Mouse (Mus musculus): ENCODE measurements around the gene Tgfbrap1.
"Not testable (repeated sequence)": the region's sequence is repeated elsewhere in the genome, so short reads cannot be mapped to it uniquely, and the experiment has no call there.

Tgfbrap1 gene

DNA sequence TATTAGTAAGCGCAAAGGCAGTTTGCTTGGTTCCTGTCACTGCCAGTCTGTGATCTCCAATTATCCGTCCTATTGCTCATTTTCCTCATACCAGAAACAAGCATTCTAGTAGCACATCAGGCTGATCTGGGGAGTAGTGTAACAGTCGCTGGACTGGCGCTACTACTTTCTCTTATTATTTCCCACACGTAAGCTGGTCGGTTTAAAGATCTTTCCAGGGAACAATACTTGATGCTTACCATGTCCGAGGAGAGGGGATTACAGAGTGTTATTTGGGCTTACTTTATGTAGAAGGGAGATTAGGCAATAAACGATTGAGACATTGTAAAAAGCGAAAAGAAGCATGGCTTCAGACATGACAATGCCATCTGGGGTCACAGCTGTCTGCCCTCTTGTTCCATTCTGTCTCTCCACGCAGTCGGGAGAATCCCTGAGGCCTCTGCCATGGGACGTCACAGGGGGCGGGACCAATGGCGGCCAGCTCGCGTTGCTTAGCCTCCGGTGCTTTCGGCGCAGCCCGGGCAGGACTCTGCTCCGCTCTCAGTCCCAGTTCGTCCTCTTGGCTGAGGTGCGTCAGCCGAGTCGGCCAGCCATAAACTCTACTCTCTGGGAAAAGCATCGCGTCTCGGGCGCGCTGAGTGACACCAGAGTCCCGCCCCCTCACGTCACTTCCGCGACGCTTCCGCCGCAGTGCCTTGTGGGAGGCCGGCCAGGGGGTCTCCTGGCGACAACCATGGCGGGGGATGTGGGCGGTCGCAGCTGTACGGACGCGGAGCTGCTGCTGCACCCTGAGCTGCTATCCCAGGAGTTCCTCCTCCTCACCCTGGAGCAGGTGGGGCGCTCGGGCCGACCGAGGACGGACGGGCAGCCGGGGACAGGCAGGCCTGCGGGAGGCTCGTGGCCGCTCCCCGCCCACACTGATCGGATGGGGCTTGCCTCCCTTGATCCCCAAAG is at the start of gene Tgfbrap1, which contains the start of gene AI597479:
TSS of gene Tgfbrap1 (minus strand) at position 607 of the 954 bp plus-strand sequence.
TSS of gene AI597479 (plus strand) at position 680 of the 954 bp plus-strand sequence.
- DNase-seq = peak; percentile 96 to 97

DNA sequence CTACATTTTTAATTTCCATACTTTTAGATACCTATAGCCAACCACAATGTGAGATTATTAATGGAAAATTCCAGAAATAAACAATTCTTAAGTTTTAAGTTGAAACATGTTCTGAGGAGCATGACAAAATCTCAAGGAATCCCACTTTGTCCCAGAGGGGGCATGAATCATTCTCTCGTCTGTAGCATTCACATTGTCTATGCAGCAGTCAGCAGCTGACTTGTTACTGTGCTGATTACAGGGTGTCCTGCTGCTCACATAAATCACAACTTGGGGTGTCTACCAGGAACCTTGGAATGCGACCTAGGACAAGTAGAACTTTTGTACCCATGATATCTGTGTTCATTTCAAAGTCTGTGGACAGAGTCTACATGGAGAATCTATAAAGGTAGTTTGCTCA is 49.0 kb upstream of the Tgfbrap1 start:
- no peak for DNase-seq

DNA sequence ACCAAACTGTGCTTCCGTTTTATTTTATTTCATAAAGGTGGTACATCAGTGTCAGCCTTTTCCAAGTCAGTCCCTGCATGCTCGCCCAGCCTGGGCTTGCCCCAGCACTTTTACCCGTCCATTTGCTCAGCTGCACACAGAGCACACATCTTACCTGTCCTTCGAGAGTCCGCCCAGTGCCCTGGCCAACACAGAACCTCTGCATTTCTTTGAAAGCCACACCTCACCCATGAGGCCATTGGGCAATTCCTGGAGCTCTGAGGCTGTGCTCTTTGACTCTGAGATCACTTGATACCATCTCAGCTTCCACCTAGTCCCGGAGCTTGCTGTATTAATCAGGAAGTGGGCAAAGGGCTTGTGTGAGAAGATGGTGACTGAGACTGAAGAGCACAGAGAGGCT is 47.0 kb upstream of the Tgfbrap1 start:
- no peak for DNase-seq

DNA sequence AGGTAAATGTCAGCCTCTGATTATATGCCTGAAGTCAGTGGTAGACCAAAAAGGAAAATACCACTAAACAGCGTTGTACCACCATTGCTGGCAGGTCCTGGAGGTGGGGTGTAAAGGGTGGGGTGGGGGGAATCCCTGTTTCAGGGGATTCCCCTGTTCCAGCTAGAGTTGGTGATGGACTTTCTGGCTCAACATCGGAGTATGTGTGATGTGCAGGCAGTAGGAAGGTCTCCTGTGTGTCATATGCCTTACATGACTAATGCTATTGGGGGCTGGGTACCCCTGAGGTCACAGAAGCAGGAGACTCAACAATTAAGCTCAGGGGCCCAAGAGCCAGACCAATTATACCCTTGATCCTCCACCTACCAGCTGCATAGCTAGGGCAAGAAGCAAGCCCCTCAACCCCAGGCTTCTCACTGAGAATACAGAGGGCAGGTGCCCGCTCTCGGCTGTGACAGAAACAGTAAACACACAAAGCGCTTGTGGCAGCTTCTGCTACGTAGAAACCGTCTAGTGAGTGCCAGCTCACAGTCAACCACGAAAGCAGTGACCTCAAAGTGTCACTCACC is 46.0 kb upstream of the Tgfbrap1 start:
- DNase-seq = no peak

DNA sequence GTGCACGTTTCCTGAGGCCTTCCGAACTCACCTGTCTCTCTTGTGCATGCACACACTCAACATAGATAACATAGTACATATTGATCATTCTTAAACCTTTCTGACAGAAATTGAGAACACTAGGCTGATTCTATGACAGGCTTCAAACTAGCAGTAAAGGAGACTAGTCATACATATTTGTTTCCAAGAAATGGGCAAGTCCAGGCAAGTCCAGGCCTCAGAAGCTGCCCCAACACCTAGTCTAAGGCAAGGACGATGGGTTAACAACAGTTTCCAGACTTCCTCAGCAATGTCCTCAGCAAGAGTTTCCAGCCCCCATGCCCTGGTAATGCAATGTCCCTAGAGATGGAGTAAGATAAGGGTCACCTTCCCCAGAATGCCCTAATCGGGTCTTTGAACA is 45.4 kb upstream of the Tgfbrap1 start:
- no peak for DNase-seq

DNA sequence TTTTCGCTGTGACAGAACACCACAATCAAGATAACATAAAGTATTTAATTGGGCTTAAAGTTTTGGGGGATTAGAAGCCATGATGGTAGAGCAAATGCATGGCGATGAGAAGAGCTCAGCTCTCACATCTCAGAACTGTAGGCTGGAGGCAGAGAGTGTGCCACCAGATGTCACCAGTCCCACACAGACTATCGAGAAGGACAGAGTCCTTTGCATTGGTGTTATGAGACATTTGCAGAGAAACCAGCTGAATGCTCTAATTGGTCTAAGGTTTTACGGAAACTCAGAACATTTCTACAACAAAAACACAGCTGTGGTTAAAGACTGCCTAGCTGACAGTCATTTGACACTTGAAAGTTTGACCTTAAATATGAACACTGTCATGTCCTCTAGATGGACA is 44.8 kb upstream of the Tgfbrap1 start:
- peak; percentile 17 to 29 for DNase-seq

DNA sequence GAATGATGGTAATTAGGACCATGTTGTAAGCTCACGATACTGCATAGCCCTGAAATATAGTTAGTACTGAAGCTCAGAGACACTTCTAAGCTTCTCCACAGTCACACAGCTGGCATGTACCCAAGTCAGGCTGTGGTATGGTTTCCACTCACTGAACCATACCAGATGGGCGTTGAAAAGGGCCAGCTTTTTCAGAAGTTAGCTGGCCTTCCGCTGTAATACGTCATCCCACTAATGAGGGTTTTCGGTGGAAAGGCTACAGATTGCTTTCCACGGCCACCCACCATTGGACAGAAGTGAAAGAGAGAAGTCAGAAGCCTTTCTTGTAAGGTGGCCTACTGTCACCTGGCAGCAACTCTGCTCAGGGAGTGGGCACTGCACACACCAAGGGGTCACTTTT is 44.4 kb upstream of the Tgfbrap1 start:
- DNase-seq = no peak

DNA sequence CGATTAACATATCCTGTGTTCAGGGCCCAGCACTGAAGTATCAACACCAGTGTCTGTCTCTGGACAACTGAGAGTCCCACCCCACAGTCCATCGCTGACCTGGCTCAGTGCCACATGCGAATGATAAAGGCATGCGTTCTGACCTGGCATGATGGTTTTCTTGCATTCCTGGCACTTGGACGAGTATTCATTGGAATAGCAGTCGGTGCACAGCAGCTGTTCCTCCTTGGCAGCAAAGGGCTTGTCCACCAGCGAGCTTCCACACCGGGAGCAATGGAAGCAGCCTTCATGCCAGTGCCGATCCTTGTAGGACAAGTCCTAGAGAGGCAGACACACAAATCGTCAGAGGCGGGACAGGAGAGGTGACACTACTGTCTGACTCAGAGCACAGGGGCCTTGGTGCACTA is 43.1 kb upstream of the Tgfbrap1 start:
- DNase-seq = peak; percentile 54 to 72

DNA sequence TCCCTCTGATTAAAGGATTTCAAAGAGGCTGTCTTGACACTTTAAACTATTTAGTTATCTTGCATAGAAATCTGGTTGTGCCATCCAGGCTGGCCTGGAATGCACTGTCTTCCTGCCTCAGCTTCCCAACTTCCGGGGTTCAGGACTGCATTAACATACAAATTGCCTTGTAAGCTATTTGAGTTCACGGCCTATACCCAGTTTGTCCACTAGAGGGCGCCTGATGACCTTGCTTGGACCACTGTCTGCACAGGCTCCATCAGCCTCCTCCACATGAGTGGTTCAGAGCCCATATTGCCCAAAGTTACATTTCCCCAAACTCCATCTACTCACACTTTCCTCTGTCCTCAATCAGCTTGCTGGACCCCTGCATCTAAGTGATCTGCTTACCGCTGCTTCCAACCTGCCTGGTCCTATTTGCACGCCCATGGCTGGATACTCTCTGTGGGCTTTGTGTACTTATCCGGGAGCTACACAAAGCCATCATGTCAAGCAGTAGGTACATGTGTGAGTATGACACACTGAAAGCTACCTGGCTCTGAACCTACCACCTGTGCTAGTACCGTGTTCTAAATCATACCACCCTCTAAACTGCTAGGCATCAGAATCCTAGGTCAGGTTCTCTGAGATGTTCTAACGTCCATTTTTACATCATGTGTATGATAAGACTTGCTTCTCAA is 41.3 kb upstream of the Tgfbrap1 start:
- peak; percentile 90 to 94 for DNase-seq

DNA sequence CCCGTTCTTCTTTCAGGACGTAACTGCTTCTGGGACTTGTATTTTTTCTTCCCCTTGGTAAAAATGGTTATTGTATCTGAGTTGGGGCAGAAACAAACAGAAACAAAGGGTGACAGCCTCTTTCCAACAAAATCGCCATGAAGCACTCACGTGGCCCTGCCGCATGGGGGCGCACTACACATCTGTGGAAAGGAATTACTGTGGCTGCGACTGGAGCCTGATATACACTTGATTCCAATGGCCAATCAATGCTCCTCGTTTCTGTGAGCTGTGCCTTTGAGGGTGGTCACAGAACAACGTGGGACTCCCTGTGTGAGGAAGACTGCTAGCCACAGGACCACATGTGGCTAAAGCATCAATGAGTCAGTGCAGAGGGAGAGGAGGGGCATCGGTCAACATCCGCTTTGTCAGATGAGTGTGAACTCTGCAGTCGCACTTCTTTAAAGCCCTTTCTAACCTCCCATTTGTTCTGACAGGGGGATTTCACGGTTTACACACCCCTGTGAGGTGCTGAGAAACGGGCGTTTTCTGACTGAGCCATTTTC is 39.9 kb upstream of the Tgfbrap1 start:
- DNase-seq = no peak

DNA sequence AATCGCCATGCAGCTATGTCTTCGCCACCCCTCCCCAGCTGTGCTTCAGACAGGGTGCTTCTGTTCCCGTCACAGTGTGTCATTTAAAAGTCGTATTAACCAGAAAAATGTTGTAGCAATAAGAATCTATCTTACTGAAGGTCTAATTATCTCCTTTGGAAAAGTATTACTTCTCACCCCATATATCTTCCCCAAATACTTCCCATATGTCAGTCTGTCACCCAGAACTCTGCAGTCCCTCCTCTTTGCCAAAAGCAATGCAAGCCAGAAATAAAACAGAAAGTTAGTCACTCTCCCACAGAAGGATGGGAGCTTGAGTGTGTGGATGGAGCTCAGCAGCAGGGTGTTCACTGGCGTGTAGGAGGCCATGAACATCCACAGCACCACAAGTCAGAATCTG is 38.9 kb upstream of the Tgfbrap1 start:
- no peak for DNase-seq

DNA sequence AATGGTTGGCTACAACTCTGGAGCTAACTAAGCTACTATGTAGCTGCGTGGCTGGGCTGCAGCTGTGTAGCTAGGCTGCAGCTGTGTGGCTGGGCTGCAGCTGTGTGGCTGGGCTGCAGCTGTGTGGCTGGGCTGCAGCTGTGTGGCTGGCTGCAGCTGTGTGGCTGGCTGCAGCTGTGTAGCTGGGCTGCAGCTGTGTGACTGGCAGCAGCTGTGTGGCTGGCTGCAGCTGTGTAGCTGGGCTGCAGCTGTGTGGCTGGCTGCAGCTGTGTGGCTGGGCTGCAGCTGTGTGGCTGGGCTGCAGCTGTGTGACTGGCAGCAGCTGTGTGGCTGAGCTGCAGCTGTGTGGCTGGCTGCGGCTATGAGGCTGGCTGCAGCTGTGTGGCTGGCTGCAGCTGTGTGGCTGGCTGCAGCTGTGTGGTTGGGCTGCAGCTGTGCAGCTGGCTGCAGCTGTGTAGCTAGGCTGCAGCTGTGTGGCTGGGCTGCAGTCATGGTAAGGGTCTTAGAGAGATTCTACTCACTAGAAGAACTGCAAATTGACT is 38.1 kb upstream of the Tgfbrap1 start:
- not testable (repeated sequence) for DNase-seq

DNA sequence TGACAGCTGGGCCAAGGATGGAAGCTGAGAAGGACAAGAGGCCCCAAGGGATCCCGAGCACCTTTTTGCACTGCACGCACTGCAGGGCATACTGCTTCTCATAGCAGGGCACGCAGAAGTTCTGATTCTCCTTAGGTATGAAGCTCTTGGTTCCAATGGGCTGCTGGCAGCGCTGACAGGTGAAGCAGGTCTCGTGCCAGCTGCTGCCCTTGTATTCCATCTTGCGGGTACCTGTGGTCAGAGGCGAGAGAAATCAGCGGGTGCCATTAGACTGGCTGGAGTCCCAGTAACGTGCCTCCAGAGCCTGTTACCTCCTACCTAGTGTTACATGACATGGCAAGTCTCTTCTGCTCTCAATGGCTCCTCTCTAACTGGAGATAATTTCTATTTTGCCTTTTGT is 33.2 kb upstream of the Tgfbrap1 start:
- peak; percentile 61 to 62 for DNase-seq

DNA sequence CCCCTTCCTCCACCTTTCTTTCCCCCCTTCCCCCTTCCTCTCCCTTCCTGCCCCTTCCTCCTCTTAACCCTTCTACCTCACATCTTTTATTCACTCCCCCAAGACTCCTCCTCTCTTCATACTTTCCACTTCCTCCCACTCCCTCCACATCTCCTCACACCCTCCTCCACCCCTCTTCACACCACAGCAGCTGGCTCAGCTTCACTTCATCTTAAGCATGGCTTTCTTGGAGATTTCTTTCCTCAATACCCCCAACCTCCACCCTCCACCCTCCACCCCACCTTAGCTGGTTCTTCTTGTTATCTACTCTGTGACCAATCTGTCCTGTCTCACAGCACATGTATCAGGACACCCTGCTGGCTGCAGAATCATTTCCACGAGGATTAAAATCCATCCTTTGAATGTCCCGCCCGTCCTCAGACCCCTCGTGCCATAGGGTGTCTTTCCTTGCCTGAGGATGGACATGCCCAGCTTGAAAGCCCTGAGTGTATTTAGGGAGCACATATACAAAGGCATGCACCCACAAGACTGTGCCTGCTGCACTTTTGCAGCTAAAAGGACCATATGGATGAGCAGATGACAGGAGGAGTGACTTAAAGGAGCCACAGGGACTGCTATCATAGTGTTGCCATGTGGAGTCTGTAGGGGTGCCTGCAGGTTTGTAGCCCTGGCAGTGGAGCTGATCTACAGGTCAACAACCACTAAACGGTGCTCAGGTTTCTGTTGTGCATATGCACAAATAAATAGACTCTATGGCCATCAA is 32.0 kb upstream of the Tgfbrap1 start:
- DNase-seq = peak in 1 of 2 experiments; percentile 14

DNA sequence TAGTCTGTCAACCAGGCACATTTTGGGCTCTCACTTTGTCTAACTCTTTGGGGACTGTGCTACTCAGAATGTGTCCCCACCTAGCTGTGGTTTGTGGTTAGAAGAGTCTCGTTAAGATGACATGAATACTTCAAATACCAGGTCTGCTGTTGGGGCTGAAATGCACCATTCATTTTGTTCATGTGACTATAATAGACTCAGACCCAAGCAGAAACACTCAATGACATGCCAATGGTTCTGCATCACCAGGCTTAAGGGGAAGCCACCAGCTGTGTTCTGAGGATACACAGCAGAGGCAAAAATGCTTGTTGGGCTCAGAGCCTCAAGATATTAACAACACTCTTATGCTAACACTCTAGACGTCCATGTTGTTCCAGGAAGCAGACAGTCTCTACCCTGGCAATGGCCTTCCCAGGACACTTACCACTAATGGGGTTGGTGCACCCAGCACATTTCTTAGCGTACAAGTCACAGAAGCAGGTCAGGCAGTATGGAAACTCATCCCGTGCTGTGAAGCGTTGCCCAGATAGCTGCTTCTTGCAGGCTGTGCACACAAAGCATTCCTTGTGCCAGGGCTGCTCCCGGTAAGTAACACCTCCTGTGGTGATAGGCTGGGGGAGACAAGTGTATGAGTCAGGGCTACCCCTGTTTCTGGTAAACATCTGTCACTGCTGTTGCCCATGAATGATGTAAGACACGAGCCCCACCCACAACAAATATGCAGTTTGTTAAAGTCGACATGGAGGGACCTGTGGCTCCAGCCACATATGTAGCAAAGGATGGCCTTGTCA is 29.6 kb upstream of the Tgfbrap1 start:
- DNase-seq = no peak

DNA sequence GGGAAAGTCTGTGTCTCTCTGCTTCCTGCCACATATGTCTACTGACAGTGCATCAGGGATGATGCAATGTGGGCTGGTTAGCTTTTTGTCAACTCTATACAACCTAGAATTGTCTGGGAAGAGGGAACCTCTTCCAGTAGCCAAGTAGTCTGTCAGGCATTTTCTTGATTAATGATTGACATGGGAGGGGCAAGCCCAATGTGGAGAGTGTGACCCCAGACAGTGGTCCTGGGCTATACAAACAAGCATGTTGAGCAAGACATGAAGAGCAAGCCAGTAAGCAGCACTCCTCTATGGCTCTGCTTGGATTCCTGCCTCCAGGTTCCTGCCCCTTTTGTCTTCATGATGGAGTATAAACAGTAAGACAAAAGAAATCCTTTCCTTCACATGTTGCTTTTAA is 28.8 kb upstream of the Tgfbrap1 start:
- no peak for DNase-seq

DNA sequence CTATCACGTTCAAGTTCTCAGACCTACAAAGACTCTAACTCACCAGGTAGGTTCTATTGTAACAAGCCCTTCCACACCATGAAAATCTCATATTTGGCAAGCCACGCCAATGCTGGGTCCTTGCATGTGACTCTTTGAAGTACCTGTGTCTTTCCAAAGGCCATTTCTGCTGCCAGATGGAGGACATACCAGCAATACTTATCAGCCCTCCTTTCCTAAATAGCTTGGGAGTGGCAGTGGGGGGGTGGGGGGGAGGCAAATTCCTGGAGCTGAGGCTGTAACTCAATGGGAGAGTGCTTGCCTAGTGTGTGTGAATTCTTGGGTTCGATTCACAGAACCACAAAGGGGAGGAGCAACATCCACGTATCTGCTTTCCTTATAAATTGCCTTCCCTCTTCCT is 26.3 kb upstream of the Tgfbrap1 start:
- DNase-seq = no peak

DNA sequence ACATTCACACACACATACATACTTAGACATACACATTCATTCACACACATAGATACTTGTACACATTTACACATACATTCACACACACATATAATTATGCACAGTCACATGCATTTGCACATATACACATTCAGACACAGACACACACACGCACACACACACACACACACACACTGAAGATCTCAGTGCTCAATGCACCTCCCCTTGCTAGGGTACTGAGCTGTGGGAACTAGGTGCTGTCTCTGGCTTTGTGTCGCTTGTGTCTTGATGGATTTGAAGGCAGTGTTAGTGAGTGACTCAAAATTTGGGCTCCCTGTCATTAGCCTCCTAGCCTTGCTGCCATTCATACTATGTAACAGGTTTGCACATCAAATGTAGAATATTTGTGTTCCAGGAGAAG is 24.2 kb upstream of the Tgfbrap1 start:
- no peak for DNase-seq

DNA sequence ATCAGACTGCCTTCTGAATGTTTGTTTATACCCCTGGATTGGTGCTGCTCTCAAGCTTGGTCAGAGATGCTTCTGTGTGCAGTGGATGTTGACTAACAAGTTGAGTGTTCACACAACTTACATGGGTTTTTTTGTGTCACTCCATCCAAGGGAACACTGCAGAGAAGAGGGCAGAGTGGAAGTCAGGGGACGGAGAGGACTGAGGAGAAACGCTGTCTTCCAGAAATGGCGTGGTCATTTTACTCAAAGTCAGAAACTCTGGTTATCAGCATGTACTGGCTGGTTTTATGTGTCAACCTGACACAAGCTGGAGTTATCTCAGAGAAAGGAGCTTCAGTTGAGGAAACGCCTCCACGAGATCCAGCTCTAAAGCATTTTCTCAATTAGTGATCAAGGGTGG is 22.5 kb upstream of the Tgfbrap1 start:
- DNase-seq = no peak

DNA sequence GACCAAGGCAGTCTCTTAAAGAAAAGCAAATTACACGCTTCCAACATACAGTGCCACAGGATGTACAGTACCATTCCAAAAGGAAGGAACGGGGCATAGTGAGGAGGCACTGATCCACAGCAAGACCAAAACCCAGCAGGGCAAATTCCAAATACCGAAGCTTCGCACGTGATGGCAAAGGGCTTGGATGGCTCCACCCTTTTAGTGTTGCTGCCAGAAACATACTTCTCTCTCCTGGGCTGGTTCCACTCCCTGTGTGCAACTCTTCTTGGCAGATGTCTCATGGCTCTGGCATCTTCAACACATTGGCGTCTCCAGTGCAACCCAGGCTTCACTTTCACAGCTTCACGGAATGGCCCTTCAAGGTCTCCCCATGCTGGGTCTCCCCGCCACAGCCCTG is 19.0 kb upstream of the Tgfbrap1 start:
- DNase-seq = no peak

DNA sequence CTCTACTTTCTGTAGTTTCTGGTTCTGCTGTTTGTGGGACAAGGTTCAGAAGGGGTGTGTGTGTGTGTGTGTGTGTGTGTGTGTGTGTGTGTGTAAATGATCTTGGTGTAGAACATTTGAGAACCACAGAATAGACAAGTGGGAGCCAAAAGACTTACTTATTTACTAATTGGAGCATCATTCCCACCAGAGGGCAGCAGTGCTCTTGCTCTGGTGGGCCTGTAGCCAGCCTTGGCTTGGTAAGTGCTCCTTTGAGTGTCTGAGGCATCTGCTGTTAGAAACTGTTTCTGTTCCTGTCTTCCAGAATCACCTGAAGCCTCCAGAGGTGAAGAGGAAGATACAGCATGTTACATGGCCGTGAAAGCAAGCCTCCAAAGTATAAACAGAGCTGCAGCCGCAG is 14.4 kb upstream of the Tgfbrap1 start:
- DNase-seq = peak; percentile 84 to 85

All from cerebellum, postnatal 14 days (tissue).